Mouse (Mus musculus): ENCODE measurements at regions not wholly inside any gene's neighbourhood (a gene's known extent, or its start where the extent isn't known, plus 50 kb on each side); places are given as distances from the start of the nearest gene placed in this dataset.

DNA sequence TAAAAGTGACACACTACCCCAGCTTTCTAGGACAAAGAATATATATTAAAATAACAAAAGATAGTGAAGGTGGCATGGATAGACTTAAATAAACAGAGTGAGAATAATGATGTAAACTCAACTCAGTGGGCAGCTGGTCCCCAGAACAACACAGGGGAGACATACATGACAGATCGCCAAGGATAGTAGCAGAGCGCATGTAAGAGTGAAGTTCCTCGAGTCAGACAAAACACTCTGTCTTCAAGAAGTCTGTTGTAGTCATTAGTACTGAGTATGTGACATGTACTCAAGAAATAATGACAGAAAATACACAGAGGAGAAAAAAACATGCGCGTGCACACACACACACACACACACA, 74.8 kb upstream of the Stxbp5l start:
- no peak for DNase-seq

DNA sequence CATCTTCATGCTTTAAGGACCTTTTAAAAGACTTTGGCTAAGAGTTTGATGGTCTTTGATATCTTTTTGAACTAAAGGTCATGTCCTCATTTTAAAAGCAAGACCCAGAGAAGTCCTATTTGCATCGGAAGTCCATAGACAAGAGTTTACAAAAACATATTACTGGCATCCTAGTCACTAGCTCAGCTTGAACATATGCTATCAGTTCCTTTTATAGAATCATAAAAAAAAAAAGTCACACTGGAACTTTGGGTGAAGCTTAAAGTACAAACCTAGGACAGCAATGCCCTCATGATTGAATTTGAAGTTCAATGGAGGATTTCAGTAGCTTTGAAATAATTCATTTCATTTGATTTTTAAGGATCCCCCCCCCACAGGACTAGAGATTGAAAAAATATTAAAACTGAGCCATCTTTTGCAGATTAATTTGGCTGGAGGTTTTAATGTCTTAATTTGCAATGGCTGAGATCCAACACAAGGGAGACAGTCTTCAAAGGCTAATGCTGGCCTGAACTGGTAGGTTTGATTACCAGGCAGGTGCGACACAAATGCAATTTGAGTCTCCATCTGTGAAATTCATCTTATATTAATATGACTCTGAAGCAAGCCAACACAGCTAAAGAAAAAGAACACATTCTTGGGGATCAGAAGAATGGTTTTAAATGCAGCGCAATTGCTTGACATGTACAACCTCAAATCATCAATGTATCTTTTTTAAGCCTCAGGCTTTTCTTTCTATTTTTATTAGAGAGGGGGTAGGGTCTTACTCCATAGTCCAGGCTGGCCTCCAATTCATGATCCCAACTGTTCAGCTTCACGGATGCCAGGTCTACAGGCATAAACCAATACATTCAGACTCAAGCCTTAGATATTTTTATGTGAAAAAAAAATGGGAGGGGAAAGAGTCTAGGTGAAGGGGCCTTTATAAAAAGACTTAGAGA, 74.1 kb upstream of the Stxbp5l start:
- DNase-seq = no peak

GRCm38 (mm10) chr16:37455971-37456370, 71.2 kb upstream of the Stxbp5l start:
- DNase-seq = no peak

- DNase-seq = no peak
Measured at GRCm38 (mm10) chr16:37449846-37450245, 65.1 kb upstream of the Stxbp5l start.

- DNase-seq = no peak
Measured at GRCm38 (mm10) chr16:37445756-37446155, 61.0 kb upstream of the Stxbp5l start.

- DNase-seq = no peak
Measured at GRCm38 (mm10) chr16:37442936-37443335, 58.2 kb upstream of the Stxbp5l start.

- no peak for DNase-seq
Measured at GRCm38 (mm10) chr16:37442481-37442880, 57.7 kb upstream of the Stxbp5l start.

DNA sequence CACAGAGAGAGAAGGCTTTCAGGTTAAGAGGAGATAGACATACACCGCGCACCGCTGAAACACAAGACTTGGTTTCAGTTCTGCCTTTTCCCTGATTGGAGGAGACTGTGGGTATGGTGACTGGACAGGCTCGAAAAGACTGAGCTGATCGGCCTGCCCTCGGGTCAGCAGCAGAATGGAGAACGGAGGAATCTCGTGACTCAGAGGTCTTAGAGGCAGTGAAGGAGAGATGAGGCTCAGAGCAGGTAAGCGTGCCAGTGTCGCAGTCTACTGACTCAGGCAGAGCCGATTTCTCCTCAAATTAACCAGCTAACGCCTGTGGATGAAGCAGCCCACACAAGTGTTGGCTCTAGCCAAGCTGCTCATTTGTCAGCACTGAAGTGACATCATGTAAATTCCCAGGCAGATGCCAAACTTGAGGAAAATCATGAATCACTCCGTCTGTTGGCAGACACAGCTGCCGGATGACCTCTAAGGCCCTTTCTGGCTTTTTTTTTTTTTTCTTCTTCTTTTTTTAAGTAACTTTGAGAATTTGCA, 55.9 kb upstream of the Stxbp5l start:
- DNase-seq = peak; percentile 10
